Comparison of ENCODE assay signal across 8 mouse cellular contexts in the genomic region with DNA sequence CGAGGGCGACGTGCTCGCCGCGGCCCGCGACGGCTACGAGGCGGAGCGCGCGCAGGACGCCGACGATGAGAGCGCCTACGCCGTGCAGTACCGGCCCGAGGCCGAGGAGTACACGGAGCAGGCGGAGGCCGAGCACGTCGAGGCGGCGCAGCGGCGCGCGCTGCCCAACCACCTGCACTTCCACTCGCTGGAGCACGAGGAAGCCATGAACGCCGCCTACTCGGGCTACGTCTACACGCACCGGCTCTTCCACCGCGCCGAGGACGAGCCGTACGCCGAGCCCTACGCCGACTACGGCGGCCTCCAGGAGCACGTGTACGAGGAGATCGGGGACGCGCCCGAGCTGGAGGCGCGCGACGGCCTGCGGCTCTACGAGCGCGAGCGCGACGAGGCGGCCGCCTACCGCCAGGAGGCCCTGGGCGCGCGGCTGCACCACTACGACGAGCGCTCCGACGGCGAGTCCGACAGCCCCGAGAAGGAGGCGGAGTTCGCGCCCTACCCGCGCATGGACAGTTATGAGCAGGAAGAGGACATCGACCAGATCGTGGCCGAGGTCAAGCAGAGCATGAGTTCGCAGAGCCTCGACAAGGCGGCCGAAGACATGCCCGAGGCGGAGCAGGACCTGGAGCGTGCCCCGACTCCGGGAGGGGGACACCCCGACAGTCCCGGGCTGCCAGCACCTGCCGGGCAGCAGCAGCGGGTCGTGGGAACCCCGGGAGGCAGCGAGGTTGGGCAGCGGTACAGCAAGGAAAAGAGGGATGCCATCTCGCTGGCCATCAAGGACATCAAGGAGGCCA.
A peak's percentile ranks its signal among the peaks of the same experiment; 100 is the strongest.
DNase-seq lines count a peak whose midpoint lies in the region; ATAC-seq and TF ChIP-seq lines count a peak whose summit lies in the region.

No protein-coding gene starts in this region.

- no peak for TF ChIP-seq CTCF in E14TG2a.4 (conservative IDR thresholded peaks at IDR 0.05; ENCODE audit: low read length)

- peak overlapping the region; percentile 60; the same call in 1 of the 2 replicates for H3K9ac ChIP-seq in hindbrain, embryonic 13.5 days

- H3K4me2 ChIP-seq in hindbrain, embryonic 13.5 days: peak overlapping the region; percentile 57

- H3K27ac ChIP-seq in hindbrain, embryonic 13.5 days: no peak overlapping the region

- peaks cover 91% of the 10 kb centered on the region for H3K27me3 ChIP-seq in E14TG2a.4 (ENCODE audit: insufficient read depth, low read length)
- H3K27me3 ChIP-seq in hindbrain, embryonic 13.5 days: peaks cover 38% of the 10 kb centered on the region

- no peaks in the 10 kb centered on the region for H3K36me3 ChIP-seq in E14TG2a.4 (ENCODE audit: insufficient read depth, low read length)
- H3K36me3 ChIP-seq in hindbrain, embryonic 13.5 days: peaks cover 6% of the 10 kb centered on the region

- ATAC-seq in hindbrain, embryonic 13.5 days (ENCODE audit: low FRiP score): peak; percentile 80
- ATAC-seq in cerebellum, adult (ENCODE audit: insufficient number of reproducible peaks, low FRiP score, low TSS enrichment): no peak

- H3K4me3 ChIP-seq in E14TG2a.4 (replicated peaks; ENCODE audit: low read length): peak overlapping the region; percentile 73
- H3K4me3 ChIP-seq in hindbrain, embryonic 13.5 days: peak overlapping the region; percentile 40

- WGBS in hindbrain, embryonic 13.5 days: 16% methylated on average over 110 of the region's 110 CpGs

- peaks cover 8% of the 10 kb centered on the region; the same call in 1 of the 2 replicates for H3K4me1 ChIP-seq in E14TG2a.4 (replicated peaks; ENCODE audit: low read depth, low read length)
- H3K4me1 ChIP-seq in hindbrain, embryonic 13.5 days (replicated peaks): peaks cover 17% of the 10 kb centered on the region

- DNase-seq in brain, adult 2 months (ENCODE audit: low read depth, low spot score): peak; percentile 56
- peak; percentile 43 to 66 for DNase-seq in frontal cortex, postnatal 36 days (ENCODE audit: low spot score in 2 of 2)
- peak; percentile 33 for DNase-seq in left cerebral cortex, adult 11 months (ENCODE audit: low spot score)
- peak; percentile 70 for DNase-seq in lung, postnatal 10 days
- DNase-seq in right cerebral cortex, adult 2 months (ENCODE audit: low spot score in 2 of 2): peak; percentile 51 to 62

- H3K9me3 ChIP-seq in E14TG2a.4 (ENCODE audit: low read length): no peaks in the 10 kb centered on the region
- no peaks in the 10 kb centered on the region for H3K9me3 ChIP-seq in hindbrain, embryonic 13.5 days
